Mouse (Mus musculus) thymus, postnatal 0 days (tissue): ENCODE measurements around the gene Snrpc. TPM values are rescaled to one million over a fixed set of nuclear protein-coding genes. Genes with fewer than 3 reads are reported as not detected.
A peak's percentile ranks its signal among the peaks of the same experiment; 100 is the strongest.

Source experiments
- DNase-seq: peaks from one replicate; pipeline ENCODE4 v3.0.0-alpha.2; 2015; ENCODE audit warnings: low spot score
- polyA plus RNA-seq: library from polyadenylated mRNA; unstranded; fragments of >200 nt; fragmentation: Nextera tagmentation; extraction: Ambion mirVana; gene quantifications from 2 replicates; pipeline ENCODE4 v1.2.1, GENCODE M21; 2015

Gene Snrpc
- polyA plus RNA-seq, 1 experiment from 2014 or later, result 383 TPM

- peak; percentile 11 for DNase-seq
Observed at GRCm38 (mm10) chr17:27819521-27819970, 18.4 kb upstream of the Snrpc start.

DNA sequence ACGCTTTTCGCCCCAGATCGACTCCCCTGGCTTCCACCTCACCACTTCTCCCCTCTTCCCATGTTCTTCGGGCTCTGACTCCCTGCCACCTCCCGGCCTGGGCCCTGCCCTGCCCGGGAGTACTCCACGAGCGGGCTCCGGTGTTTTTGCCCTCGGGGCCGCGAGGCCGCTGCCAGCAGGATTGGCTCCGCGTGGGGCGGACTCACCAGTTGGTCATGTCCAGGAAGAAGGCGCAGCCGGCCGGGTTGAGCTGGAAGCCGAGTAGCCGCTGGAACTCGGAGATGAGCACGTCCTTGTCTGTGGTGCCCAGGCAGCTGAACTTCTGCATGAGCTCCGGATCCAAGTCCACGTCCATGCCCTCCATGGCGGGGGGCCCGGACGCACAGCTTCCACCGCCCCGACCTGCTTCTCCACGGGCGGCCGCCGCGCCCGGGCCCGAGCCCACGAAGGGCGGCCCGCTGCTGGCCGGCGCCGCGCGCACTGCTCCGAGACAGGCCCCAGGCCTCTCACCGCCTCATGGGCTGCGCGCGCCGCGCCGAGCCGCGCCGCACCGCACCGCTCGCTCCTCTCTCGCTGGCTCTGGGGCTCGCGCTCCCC is 17.9 kb upstream of the Snrpc start:
- no peak for DNase-seq

GRCm38 (mm10) chr17:27820568-27821406 is 17.2 kb upstream of the Snrpc start, which contains the start of gene D17Wsu92e:
Gene D17Wsu92e (minus strand): TSS chr17:27820648.
- DNase-seq, result peak; percentile 100

GRCm38 (mm10) chr17:27821407-27822338 is 16.3 kb upstream of the Snrpc start:
- DNase-seq, result no peak

GRCm38 (mm10) chr17:27823142-27823905 is 14.6 kb upstream of the Snrpc start:
- DNase-seq, result no peak

DNA sequence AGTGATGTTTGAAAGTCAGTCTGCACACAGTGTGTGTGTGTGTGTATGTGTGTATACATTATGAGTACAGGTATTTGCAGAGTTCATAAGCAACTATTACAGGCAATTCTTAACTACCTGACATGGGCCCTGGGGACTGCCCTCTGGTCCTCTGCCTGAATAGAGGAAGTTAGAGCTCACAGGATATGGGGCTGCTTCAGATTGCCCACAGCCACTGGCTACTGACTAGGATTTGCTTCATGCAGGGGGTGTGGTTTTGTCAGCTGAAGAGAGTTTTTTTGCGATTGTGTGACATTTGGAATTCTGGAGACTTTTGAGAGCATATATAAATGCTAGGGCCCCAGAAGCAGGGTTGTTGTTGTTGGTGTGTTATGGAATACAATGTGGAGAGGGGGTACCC is 13.0 kb upstream of the Snrpc start:
- no peak for DNase-seq

- no peak for DNase-seq
Observed at GRCm38 (mm10) chr17:27825539-27825938, 12.4 kb upstream of the Snrpc start.

DNA sequence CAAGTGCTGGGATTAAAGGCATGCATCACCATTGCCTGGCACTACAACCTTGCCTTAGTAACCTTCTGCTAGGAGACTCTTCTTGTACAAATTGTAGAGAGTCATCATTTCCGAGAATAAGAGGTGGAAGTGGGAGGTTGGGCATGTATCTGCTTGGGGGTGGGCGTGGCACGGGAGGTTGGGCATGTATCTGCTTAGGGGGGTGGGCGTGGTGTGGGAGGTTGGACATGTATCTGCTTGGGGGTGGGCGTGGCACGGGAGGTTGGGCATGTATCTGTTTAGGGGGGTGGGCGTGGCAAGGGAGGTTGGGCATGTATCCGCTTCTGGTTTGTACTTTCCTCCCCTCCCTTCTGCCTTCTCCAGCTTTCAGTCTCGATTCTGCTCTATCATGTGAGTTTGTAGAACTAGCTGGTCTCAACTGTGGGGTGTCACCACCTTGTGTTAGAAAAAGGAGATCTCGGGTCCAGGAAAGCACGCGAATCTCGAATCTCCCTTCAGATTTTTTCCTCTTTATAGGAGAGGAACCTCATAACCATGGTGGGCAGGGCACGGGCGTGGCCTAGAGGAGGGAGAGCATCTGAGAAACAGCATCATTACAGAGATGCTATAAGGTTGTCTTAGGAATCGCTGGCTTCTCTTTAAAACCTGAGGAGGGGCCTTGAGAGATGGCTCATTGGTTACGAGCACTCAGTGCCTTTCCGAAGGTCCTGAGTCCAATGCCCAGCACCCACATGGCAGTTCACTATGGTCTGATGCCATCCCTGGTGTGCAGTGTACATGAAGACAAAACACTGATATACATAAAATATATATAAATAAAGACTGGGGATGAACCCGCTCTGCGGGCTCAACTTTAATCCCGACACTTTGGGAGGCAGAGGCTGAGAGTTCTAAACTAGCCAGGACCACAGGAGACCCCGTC is 11.7 kb upstream of the Snrpc start:
- DNase-seq, result peak; percentile 88

- peak; percentile 14 for DNase-seq
Observed at GRCm38 (mm10) chr17:27826908-27827383, 11.0 kb upstream of the Snrpc start.

GRCm38 (mm10) chr17:27827511-27827910 is 10.4 kb upstream of the Snrpc start:
- no peak for DNase-seq

DNA sequence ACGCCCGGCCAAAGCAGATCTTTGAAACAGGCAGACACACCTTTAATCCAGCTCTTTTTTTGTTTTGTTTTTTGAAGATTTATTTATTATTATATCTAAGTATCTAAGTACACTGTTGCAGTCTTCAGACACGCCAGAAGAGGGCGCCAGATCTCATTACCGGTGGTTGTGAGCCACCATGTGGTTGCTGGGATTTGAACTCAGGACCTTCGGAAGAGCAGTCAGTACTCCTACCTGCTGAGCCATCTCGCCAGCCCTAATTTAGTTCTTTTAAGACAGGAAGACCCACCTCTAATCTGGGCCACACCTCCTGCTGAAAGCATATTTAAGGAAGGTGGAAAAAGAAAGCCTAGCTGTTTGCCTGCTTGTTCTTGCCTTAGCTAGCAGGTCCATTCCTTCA is 7.5 kb upstream of the Snrpc start:
- DNase-seq, result no peak

- DNase-seq, result peak; percentile 96
Observed at GRCm38 (mm10) chr17:27839469-27840252, 1.7 kb downstream of the Snrpc start.

DNA sequence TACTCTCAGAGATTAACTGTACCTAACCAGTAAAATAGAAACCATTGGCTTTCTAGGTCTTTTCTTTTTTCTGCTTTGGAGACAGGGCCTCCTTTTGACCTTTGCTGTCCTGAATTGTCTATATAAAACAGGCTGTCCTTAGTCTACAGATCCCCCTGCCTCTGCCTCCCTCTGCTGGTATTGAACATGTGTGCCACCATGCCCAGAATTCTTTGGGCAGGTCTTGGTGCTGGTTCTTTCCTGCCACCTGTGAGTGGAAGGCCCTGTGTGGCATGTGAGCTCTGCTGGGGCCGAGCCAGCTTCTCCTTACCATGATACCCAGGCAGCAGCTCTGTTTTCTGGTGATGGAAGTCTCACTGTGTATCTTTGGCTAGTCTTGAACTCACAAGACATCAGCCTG is 10.4 kb downstream of the Snrpc start:
- no peak for DNase-seq

GRCm38 (mm10) chr17:27851076-27851475 is 13.1 kb downstream of the Snrpc start:
- no peak for DNase-seq

DNA sequence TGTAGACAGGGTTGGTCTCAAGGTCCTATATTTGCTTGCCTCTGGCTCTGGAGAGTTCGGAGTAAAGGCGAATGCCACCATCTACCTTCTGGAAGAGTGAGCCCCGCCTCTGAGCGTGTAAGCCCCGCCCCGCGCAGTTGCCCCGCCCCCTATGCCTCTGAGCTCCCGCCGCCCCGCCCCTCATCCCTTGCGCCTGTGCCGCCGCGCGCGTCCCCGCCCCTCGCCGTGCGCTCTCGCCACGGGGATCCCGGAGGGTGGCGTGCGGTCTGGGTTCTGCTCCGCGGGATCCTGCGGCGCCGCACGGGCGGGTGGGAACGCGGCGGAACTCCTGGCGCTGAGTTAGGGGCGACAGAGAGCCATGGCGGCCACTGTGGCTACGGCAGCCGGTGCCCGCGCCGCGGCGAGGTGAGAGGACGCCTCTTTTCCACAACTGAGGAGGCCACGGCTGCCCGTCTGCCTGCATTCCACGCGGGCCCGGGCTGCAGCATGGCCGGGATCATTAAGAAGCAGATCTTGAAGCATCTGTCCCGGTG is 18.4 kb downstream of the Snrpc start, which contains the start of gene Uhrf1bp1:
TSS of gene Uhrf1bp1 (plus strand) at position 177 of the 533 bp plus-strand sequence.
- peak; percentile 85 for DNase-seq

DNA sequence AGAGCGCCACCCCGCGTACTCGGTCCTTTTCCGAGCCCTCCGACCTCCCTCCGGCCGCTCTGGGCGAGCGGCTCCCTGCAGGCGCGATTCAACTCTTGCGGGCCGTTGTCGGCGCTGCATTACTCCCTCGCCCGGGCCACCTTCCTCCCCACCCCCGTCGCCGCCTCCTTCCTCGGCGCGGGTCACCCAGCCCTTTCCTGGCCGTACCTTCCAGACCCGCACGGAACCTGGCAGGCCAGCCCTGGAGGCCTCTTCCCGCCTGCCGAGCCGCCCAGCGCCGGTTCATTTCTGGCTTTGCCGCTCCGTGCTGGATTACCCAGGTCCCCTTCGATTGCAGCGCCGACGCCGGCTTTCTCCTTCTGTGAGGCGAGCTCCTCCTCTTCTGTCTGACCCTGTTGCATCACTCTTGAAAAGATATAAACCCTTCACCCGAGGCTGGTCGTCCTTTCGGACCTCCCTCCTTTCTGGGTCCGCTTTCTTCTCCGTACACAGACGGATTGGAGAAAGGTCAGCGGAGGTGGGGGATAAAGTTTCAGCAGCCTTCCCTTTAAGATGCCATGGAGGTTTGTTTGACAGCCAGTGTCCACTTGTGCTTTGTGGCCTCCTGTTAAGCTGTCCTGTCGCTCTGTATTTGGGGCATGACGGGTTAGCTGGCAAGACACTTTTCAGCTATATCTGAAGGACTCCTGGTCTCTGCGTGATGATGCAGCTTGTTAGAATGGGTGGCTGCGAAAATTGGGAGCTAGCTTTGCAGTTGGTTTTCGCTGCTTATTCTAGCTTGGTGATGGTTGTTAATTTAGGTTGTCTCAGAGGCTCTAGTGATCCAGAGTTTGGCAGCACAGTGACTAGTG is 19.1 kb downstream of the Snrpc start:
- peak; percentile 21 for DNase-seq
